Mouse (Mus musculus) lung, adult 2 months (tissue): ENCODE data around the gene Tenm4.

Experiments used
- CTCF ChIP-seq: fragments of 200-500 bp; IDR thresholded peaks from 2 replicates; pipeline ENCODE4 v1.5.1; 2011; ENCODE audit warnings: mild to moderate bottlenecking, low read length, control low read depth; ENCODE audit not compliant: insufficient read depth
- POLR2A ChIP-seq: fragments of 200-500 bp; IDR thresholded peaks from 2 replicates; pipeline ENCODE4 v1.6.1; 2011; ENCODE audit warnings: low read depth, mild to moderate bottlenecking, control low read depth, low read length, borderline replicate concordance; ENCODE audit errors: extremely low read depth

DNA sequence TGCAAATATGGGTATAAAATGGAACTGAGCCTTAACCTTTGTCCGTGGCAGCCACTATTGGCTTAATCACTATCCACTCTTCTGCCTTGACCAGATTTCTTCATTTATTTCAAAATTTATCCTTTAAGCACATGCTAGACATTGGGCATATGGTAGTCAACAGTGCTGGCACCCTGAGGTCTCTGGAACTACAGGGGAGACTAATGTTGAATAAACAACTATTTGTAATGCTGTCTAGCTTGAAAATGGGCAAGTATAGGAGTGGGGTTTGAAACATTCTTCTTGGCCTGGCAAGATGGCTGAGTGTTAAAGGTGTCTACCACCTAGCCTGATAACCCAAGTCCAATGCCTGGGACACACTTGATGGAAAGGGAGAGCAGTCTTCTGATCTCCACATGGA lies 12.1 kb downstream of the Tenm4 start:
- TF ChIP-seq POLR2A (no peak), CTCF (no peak)
